Mouse (Mus musculus) CD4-positive, CD25-positive, alpha-beta regulatory T cell, adult 2 months (primary cell): ENCODE results near the gene 3830417A13Rik.

Experiments
- DNase-seq: peaks from one replicate; pipeline ENCODE4 v3.0.0-alpha.2; 2012; ENCODE audit warnings: low read depth, low spot score

3830417A13Rik gene

GRCm38 (mm10) chrX:64173248-64173647 is at the start of gene 3830417A13Rik:
Gene 3830417A13Rik (plus strand): TSS chrX:64173548.
- DNase-seq, result no peak

- no peak for DNase-seq
These were observed 21.2 kb upstream of the 3830417A13Rik start, which contains the start of gene Gm6760 for GRCm38 (mm10) chrX:64152098-64152497. Gene Gm6760 (minus strand): TSS chrX:64152198.

GRCm38 (mm10) chrX:64181246-64181645 is 7.9 kb downstream of the 3830417A13Rik start:
- DNase-seq, result no peak
